Mouse (Mus musculus): ENCODE measurements at regions not wholly inside any gene's neighbourhood (a gene's known extent, or its start where the extent isn't known, plus 50 kb on each side); places are given as distances from the start of the nearest gene placed in this dataset.

- TF ChIP-seq POLR2A (IDR thresholded peaks at IDR 0.05; ENCODE audit: extremely low read depth, insufficient read depth, low read length) (no peak), CTCF (IDR thresholded peaks at IDR 0.05; ENCODE audit: low read depth, low read length) (no peak)
Observed at GRCm38 (mm10) chr6:16281938-16282337, 561.5 kb downstream of the Mdfic start.
